Mouse (Mus musculus): ENCODE data around the gene Ccnjl.

Gene Ccnjl

GRCm38 (mm10) chr11:43626300-43626926 is 97.8 kb downstream of the Ccnjl start:
- 9% methylated on average over 12 of the region's 12 CpGs for WGBS

GRCm38 (mm10) chr11:43626927-43627645 is 98.5 kb downstream of the Ccnjl start:
- WGBS = 24% methylated on average over 18 of the region's 18 CpGs

- 89% methylated on average over 9 of the region's 9 CpGs for WGBS
These were observed 103.1 kb downstream of the Ccnjl start for GRCm38 (mm10) chr11:43631645-43632044.

GRCm38 (mm10) chr11:43632566-43632965 is 104.0 kb downstream of the Ccnjl start:
- WGBS = 26% methylated on average over 4 of the region's 4 CpGs

GRCm38 (mm10) chr11:43633165-43633564 is 104.6 kb downstream of the Ccnjl start:
- 55% methylated on average over 6 of the region's 6 CpGs for WGBS

GRCm38 (mm10) chr11:43633658-43634401 is 105.2 kb downstream of the Ccnjl start:
- 33% methylated on average over 19 of the region's 19 CpGs for WGBS

Data from cerebral cortex, adult 2 months (tissue).